Mouse (Mus musculus): ENCODE measurements around the gene Rnf225.

- TF ChIP-seq CTCF (IDR thresholded peaks at IDR 0.05; ENCODE audit: borderline replicate concordance, insufficient read depth, low read depth, low read length) (no peak), POLR2A (IDR thresholded peaks at IDR 0.05; ENCODE audit: borderline replicate concordance, insufficient read depth, low read length) (no peak)
Observed at GRCm38 (mm10) chr7:12926316-12926715, 900 bp upstream of the Rnf225 start.
